Mouse (Mus musculus) heart, embryonic 12.5 days (tissue): ENCODE data around the gene Hist1h3c. TPM values are rescaled to one million over a fixed set of nuclear protein-coding genes. Genes with fewer than 3 reads are reported as not detected.
"Not testable (repeated sequence)": the region's sequence is repeated elsewhere in the genome, so short reads cannot be mapped to it uniquely, and the experiment has no call there.

Source experiments
- ATAC-seq: fragments of 200-750 bp; cut with Nextera tagmentation; 2 replicates; pipeline ENCODE4 v1.8.0; 2017; ENCODE audit warnings: moderate TSS enrichment, moderate library complexity; ENCODE audit not compliant: insufficient number of reproducible peaks, low FRiP score
- H3K27ac ChIP-seq: fragments of 300-500 bp; sonication (generic); 2 replicates; pipeline ENCODE4 v1.5.1; 2016; ENCODE audit warnings: mild to moderate bottlenecking, moderate library complexity; ENCODE audit not compliant: poor library complexity, severe bottlenecking
- H3K27me3 ChIP-seq: fragments of 300-500 bp; sonication (generic); replicated peaks from 2 replicates; pipeline ENCODE4 v1.6.1; 2016; ENCODE audit warnings: mild to moderate bottlenecking, moderate library complexity
- H3K36me3 ChIP-seq: fragments of 300-500 bp; sonication (generic); 2 replicates; pipeline ENCODE4 v1.6.1; 2016; ENCODE audit warnings: mild to moderate bottlenecking, moderate library complexity
- H3K4me1 ChIP-seq: fragments of 300-500 bp; sonication (generic); replicated peaks from 2 replicates; pipeline ENCODE4 v1.6.1; 2016; ENCODE audit warnings: mild to moderate bottlenecking
- H3K4me2 ChIP-seq: fragments of 300-500 bp; sonication (generic); 2 replicates; pipeline ENCODE4 v1.6.1; 2016; ENCODE audit warnings: mild to moderate bottlenecking, moderate library complexity
- H3K4me3 ChIP-seq: fragments of 300-500 bp; sonication (generic); 2 replicates; pipeline ENCODE4 v1.5.1; 2016; ENCODE audit warnings: mild to moderate bottlenecking
- H3K9ac ChIP-seq: fragments of 300-500 bp; sonication (generic); 2 replicates; pipeline ENCODE4 v1.6.1; 2016; ENCODE audit warnings: mild to moderate bottlenecking, moderate library complexity
- H3K9me3 ChIP-seq: fragments of 300-500 bp; sonication (generic); replicated peaks from 2 replicates; pipeline ENCODE4 v1.6.1; 2016; ENCODE audit warnings: mild to moderate bottlenecking, moderate library complexity
- WGBS: fragments of 180-500 bp; shearing (Covaris S2); methylation state at CpG from one replicate; pipeline ENCODE4 v1.1.7; 2016; 5-methylcytosine and 5-hydroxymethylcytosine counted together
- polyA plus RNA-seq: library from polyadenylated mRNA; unstranded; fragments of >200 nt; fragmentation: Nextera tagmentation; extraction: Ambion mirVana; gene quantifications from 2 replicates; pipeline ENCODE4 v1.2.1, GENCODE M21; 2016

Hist1h3c gene
- polyA plus RNA-seq, 1 experiment from 2014 or later: 3.0 TPM

DNA sequence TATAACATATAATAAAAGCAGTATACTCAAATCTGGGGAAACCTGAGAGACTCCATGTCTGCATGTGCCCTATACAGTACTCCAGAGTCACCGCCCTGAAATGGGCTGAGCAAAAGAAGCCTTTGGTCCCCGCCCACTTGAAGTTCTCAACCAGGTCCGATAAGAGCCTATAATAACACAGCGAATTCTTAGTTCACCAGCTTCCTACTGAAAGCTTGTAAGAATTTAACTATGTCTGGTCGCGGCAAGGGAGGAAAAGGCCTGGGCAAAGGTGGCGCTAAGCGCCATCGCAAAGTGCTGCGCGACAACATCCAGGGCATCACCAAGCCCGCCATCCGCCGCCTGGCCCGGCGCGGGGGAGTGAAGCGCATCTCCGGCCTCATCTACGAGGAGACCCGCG is 11.4 kb upstream of the Hist1h3c start, which contains the start of gene Hist1h4b:
TSS of gene Hist1h4b (plus strand) at position 224 of the 400 bp plus-strand sequence.
- H3K27ac ChIP-seq: peak within 1 kb of the TSS; percentile 93
- peak within 1 kb of the TSS; percentile 51 for H3K4me3 ChIP-seq
- peaks cover 12% of the 10 kb centered on the region for H3K4me1 ChIP-seq
- under 1% methylated on average over 13 of the region's 22 CpGs for WGBS
- peak; percentile 81 for ATAC-seq
- no peaks in the 10 kb centered on the region for H3K9me3 ChIP-seq
- peak within 1 kb of the TSS; percentile 77 for H3K4me2 ChIP-seq
- no peaks in the 10 kb centered on the region for H3K36me3 ChIP-seq
- H3K9ac ChIP-seq: peak within 1 kb of the TSS; percentile 81
- H3K27me3 ChIP-seq: no peaks in the 10 kb centered on the region

DNA sequence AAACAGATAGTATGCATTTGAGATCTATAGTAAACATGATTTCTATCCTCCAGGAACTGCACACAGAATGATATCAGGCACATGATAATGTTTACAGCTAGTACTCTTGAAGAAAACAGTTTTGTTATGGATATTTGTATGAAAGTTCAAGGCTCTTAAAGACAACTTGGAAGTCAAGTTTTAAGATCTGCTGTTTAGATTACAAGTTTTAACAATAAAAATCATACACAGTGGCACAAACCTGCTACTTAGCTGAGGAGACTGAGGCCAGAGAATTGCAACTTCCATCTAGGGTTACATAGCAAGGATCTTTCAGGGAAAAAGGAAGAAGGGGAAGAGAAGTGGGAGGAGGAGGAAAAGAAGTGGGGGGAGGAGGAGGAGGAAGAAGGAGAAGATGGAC is 9.6 kb upstream of the Hist1h3c start:
- Histone ChIP-seq H3K27me3 (no peaks in the 10 kb centered on the region), H3K9me3 (no peaks in the 10 kb centered on the region), H3K4me1 (peaks cover 7% of the 10 kb centered on the region), H3K9ac (no peak overlapping the region), H3K4me3 (no peak overlapping the region), H3K36me3 (no peaks in the 10 kb centered on the region), H3K4me2 (no peak overlapping the region), H3K27ac (no peak overlapping the region)
- no peak for ATAC-seq

DNA sequence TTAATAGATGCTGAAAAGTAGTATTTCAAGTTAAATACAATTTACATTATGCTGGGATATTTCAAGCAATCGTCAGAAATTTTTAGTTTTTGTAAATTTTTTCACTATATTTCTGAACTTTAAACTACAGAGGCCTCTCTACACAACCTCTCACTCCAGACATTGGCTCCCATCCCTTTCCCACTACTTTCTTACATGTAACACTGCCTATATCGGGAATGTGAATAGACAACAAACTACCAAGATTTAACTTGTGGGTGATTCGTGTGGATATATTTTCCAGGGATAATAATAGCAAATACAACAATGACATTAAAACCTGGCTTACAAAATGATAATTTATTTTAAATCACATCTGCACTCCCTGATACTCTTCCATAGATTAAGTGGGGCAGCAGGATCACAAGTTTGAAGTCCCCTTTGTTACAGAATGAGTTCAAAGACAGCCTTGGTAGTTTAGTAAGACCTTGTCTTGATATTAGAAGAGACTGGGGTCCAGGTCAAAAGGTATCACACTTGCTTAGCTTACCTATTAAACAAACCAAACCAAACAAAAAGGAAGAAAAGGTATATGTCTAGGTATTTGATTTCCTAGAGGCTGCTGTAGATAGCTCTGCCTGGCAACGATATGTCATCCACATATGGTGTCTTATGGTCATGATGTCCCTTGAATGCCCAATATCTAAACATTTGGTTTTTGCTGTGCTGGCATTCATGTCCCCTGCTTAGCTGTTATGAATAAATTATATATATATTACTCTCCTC is 8.1 kb upstream of the Hist1h3c start:
- H3K9me3 ChIP-seq: no peaks in the 10 kb centered on the region
- 62% methylated on average over 4 of the region's 4 CpGs for WGBS
- no peak overlapping the region for H3K9ac ChIP-seq
- no peak overlapping the region for H3K4me3 ChIP-seq
- H3K36me3 ChIP-seq: no peaks in the 10 kb centered on the region
- no peak overlapping the region for H3K4me2 ChIP-seq
- H3K27me3 ChIP-seq: no peaks in the 10 kb centered on the region
- peaks cover 7% of the 10 kb centered on the region; the same call in 1 of the 2 replicates for H3K4me1 ChIP-seq
- no peak overlapping the region for H3K27ac ChIP-seq
- ATAC-seq: no peak

DNA sequence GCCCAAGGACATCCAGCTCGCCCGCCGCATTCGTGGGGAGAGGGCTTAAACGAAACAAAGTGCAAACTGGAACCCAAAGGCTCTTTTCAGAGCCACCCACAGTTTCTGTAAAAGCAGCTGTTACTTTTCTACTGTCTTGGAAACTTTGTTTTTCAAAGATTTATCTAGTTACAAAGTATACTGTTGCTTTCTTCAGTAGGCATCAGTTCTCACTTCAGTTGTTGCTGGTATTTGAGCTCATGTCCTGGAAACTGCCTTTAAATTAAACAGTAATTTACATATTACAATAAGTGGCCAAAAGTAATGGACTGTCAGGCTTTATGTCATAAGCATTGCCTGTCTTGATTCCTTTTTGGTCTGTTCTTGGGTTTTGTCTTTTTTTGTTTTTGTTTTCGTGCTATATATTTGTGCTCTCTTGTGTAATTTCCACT is 7.4 kb upstream of the Hist1h3c start:
- Histone ChIP-seq H3K36me3 (no peaks in the 10 kb centered on the region), H3K9me3 (no peaks in the 10 kb centered on the region)
- no peak for ATAC-seq

DNA sequence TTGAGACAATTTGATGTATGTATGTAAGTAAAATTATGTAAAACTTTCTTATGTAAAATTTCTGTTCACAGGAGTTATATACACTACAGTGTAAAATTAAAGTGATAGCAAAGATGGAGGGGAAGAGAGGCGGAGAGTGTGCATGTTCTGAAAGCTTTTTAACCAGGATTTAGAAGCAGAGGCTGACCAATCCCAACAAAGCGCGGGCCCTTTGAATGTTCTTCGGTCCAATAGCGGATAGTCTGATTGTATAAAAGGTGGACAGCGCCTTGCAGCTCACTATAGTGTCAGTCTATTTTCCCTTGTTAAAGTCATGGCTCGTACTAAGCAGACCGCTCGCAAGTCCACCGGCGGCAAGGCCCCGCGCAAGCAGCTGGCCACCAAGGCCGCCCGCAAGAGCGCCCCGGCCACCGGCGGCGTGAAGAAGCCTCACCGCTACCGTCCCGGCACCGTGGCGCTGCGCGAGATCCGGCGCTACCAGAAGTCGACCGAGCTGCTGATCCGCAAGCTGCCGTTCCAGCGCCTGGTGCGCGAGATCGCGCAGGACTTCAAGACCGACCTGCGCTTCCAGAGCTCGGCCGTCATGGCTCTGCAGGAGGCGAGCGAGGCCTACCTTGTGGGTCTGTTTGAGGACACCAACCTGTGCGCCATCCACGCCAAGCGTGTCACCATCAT is 6.8 kb upstream of the Hist1h3c start, which contains the start of gene Hist1h3b:
TSS of gene Hist1h3b (plus strand) at position 201 of the 675 bp plus-strand sequence.
- H3K4me1 ChIP-seq, H3K27me3 ChIP-seq, H3K9me3 ChIP-seq, H3K36me3 ChIP-seq: not testable (repeated sequence)
- peak within 1 kb of the TSS; percentile 98 for H3K27ac ChIP-seq
- H3K9ac ChIP-seq: peak within 1 kb of the TSS; percentile 72
- WGBS: under 1% methylated on average over 22 of the region's 47 CpGs
- H3K4me3 ChIP-seq: peak within 1 kb of the TSS; percentile 53
- H3K4me2 ChIP-seq: peak within 1 kb of the TSS; percentile 76
- peak; percentile 86 for ATAC-seq

More for the DNA sequence above, 7.4 kb upstream of the Hist1h3c start:
- Histone ChIP-seq H3K4me1 (peaks cover 12% of the 10 kb centered on the region), H3K27me3 (no peaks in the 10 kb centered on the region), H3K9ac (peak overlapping the region; percentile 68), H3K4me3 (peak overlapping the region; percentile 45), H3K27ac (peak overlapping the region; percentile 71; the same call in 1 of the 2 replicates), H3K4me2 (peak overlapping the region; percentile 67)
- WGBS: 7% methylated on average over 6 of the region's 6 CpGs

DNA sequence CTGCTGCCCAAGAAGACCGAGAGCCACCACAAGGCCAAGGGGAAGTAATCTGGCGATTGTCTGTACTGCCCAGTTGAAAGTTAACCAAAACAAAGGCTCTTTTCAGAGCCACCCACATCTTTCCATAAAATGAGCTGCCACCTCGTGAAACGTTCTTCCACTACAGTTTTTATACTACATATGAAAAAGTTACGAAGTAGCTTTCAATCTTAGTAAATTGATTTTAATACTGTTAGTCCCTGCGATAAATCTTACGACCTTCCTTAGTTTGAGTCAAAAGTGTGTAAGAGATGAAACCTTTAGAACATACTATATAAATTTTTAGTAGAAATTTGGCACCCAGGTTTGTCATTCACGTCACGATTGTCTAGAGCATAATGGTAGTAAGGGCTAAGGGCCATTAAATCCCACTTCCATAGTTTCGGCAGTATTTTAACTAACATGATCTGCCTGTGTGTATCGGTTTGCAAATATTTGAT is 6.1 kb upstream of the Hist1h3c start:
- 3% methylated on average over 11 of the region's 11 CpGs for WGBS
- Histone ChIP-seq H3K36me3 (no peaks in the 10 kb centered on the region), H3K4me1 (peaks cover 11% of the 10 kb centered on the region), H3K27ac (peak overlapping the region; percentile 98), H3K27me3 (no peaks in the 10 kb centered on the region), H3K4me3 (peak overlapping the region; percentile 53), H3K4me2 (peak overlapping the region; percentile 76), H3K9ac (peak overlapping the region; percentile 72; the same call in 1 of the 2 replicates), H3K9me3 (no peaks in the 10 kb centered on the region)
- ATAC-seq: no peak

DNA sequence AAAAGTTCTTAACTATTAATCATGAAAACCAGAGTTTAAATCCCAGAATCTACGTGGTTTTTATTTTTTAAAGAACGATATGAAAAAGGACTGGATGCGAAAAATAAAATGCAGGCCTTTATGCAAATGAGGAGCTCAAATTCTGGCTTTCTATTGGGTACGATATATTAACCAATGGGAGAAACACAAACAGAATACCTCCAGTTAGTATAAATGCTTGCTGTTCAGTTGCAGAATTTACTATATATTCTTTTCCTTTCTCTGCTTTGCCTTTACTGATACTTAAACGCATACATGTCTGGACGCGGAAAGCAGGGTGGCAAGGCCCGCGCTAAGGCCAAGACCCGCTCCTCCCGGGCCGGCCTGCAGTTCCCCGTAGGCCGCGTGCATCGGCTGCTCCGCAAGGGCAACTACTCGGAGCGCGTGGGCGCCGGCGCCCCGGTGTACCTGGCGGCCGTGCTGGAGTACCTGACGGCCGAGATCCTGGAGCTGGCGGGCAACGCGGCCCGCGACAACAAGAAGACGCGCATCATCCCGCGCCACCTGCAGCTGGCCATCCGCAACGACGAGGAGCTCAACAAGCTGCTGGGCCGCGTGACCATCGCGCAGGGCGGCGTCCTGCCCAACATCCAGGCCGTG is 5.6 kb upstream of the Hist1h3c start, which contains the start of gene Hist1h2ab:
TSS of gene Hist1h2ab (plus strand) at position 288 of the 639 bp plus-strand sequence.
- Histone ChIP-seq H3K27ac (peak within 1 kb of the TSS; percentile 98), H3K9ac (peak within 1 kb of the TSS; percentile 72; the same call in 1 of the 2 replicates), H3K4me2 (peak within 1 kb of the TSS; percentile 76), H3K4me1 (peaks cover 11% of the 10 kb centered on the region), H3K4me3 (peak within 1 kb of the TSS; percentile 53)
- not testable (repeated sequence) for H3K9me3 ChIP-seq, ATAC-seq, H3K27me3 ChIP-seq, H3K36me3 ChIP-seq
- WGBS: under 1% methylated on average over 28 of the region's 47 CpGs

DNA sequence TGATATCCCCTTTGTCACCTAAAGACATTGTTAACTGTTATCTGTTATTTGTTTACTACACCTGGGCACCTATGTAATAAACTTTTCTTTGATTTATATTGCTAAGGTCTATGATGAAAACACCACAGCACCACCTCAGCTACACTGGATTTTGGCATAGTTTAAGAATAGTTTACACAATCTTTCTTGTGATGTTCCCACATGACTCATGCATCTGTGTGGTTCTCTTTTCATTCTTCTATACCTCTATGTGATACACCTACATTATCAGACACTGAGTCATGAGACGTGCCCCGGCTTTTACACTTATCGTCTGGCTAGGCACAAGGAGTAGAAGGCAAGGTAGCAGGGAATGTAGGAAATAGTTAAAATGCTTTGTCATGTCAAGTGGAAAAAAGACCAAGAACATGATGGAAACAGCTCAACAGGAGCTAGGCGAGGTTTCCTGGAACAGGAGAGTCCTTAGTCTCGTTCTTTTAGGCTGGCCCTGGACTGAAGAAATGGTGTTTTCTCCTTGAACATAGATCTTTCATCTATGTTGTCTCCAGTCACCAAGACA is 4.2 kb upstream of the Hist1h3c start:
- no peak overlapping the region for H3K4me2 ChIP-seq
- no peaks in the 10 kb centered on the region for H3K9me3 ChIP-seq
- H3K9ac ChIP-seq: no peak overlapping the region
- H3K36me3 ChIP-seq: no peaks in the 10 kb centered on the region
- peaks cover 11% of the 10 kb centered on the region for H3K4me1 ChIP-seq
- no peaks in the 10 kb centered on the region for H3K27me3 ChIP-seq
- H3K27ac ChIP-seq: peak overlapping the region; percentile 38
- no peak overlapping the region for H3K4me3 ChIP-seq
- whole genome bisulfite sequencing: 86% methylated on average over 5 of the region's 5 CpGs
- ATAC-seq: no peak

DNA sequence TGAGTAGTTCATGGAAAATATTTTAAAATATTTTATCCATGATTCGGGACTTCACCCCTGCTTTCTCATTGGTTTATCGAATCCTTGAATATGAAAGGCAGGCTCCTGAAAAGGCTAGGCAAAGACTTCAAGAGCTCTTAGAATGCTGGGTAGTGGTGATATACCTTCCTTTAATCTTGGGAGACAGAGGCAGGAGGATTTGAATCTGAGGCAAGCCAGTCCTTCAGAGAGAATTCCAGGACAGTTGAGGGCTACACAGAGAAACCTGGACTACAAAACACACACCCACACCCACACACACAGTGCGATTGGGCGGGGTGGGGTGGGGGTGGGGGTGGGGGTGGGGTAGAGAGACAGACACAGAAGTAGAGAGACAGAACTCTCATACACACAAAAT is 2.5 kb upstream of the Hist1h3c start:
- Histone ChIP-seq H3K27ac (peak overlapping the region; percentile 100), H3K36me3 (no peaks in the 10 kb centered on the region), H3K4me1 (peaks cover 11% of the 10 kb centered on the region), H3K27me3 (no peaks in the 10 kb centered on the region), H3K9ac (0 out of 2 replicates have a peak overlapping the region, but pooled peaks have one; percentile 25), H3K4me3 (peak overlapping the region; percentile 5; the same call in 1 of the 2 replicates), H3K4me2 (peak overlapping the region; percentile 46), H3K9me3 (no peaks in the 10 kb centered on the region)
- no peak for ATAC-seq
- 10% methylated on average over 4 of the region's 4 CpGs for WGBS

DNA sequence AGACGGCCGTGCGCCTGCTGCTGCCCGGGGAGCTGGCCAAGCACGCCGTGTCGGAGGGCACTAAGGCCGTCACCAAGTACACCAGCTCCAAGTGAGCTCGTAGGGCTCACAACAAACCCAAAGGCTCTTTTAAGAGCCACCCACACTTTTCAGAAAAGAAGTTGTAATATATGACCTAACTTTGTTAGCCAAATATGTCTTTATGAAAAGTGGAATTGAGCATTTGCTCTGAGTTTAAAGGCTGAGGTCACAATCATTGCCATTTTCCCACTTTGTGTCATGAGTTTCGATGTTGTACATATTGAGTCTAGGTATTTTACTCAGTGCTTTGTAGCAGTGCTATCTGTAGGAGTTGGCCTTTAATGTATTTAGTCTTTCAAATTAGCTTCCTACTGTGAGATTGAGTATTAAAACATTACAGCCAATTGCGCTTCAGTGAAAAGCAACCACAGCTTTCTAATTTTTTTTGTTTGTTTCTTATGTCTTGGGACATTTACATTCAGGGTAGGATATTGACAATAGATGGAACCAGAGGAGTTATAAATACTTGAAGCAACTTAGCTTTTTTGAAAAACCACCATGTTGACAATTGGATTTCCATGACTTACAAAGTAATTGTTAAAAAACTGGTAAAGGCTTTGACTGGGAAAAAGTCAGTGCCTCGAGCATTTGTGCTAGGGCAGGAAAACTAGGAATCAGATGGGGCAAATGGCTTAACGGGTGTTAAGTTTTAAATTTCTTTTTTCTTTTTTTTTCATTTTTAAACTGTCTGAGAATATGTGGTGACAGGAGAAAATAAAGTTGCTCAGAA is 1.9 kb upstream of the Hist1h3c start:
- ATAC-seq: no peak
- no peaks in the 10 kb centered on the region for H3K9me3 ChIP-seq
- no peaks in the 10 kb centered on the region for H3K27me3 ChIP-seq
- 5% methylated on average over 13 of the region's 13 CpGs for WGBS
- peak overlapping the region; percentile 100 for H3K27ac ChIP-seq
- peak overlapping the region; percentile 68 for H3K9ac ChIP-seq
- peak overlapping the region; percentile 39 for H3K4me3 ChIP-seq
- no peaks in the 10 kb centered on the region for H3K36me3 ChIP-seq
- H3K4me2 ChIP-seq: peak overlapping the region; percentile 65
- peaks cover 11% of the 10 kb centered on the region for H3K4me1 ChIP-seq
